Mouse (Mus musculus) olfactory bulb, adult 2 months (tissue): ENCODE measurements around the gene Prkn.

Experiments used
- CTCF ChIP-seq: fragments of 200-500 bp; IDR thresholded peaks from 2 replicates; pipeline ENCODE4 v1.5.1; 2012; ENCODE audit warnings: low read depth, mild to moderate bottlenecking, low read length, moderate library complexity; ENCODE audit not compliant: insufficient read depth
- POLR2A ChIP-seq: fragments of 200-500 bp; IDR thresholded peaks from 2 replicates; pipeline ENCODE4 v1.6.1; 2012; ENCODE audit warnings: mild to moderate bottlenecking, low read depth, low read length, moderate library complexity; ENCODE audit not compliant: insufficient read depth

DNA sequence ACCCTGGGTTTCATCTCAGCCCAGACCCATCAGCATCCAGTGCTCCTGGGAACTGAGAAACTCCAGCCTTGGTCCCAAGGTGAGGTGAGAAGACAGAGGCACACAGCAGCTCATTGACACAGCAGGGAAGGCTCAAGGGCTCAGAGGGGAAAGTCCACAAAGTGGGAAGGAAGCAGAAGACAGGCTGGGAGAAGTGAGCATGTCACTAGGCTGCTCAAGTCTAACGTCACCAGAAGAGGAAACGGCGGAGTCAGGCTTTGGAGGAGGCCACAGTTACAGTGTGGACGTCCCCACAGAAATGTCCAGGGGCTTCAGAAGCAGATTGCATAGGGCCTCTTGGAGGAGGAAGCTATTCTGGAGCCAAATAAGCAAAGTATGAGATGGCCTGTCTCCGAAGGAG is 1189.2 kb downstream of the Prkn start:
- no peak for TF ChIP-seq CTCF
- no peak for TF ChIP-seq POLR2A
